Mouse (Mus musculus) A20 (cell line): Measurements from ENCODE around the gene Zswim1.

Experiments
- DNase-seq: peaks from one replicate; pipeline ENCODE4 v3.0.0-alpha.2; 2011; ENCODE audit warnings: low read depth, low spot score

Gene Zswim1

DNA sequence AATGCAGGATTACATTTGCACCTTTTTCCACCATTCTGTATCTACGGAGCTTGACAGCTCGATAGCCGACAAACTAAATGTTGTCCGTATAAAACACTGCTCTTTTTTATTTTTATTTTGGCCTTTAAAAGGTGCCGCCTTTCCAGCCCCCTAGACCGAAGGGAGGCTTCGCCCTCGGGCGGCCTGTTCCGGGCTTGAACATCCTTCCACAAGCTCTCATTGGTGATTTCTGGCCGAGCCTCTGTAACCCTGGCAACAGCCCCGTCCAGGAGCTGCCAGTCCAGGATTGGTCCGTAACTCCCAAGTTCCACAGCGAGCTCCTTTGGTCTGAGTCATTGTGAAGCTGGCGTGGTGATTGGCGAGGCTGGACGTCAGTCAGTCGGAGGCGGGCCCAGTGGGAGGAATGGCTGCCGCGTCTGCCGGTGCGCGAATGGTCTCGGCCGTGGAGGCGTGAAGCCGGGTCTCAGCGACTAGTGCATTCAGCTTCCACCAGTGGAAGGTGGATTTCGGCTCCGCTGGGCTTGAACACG is at the start of gene Zswim1:
Gene Zswim1, plus strand, starts transcription at position 51 of the 530 bp plus-strand sequence.
- peak; percentile 96 for DNase-seq

DNA sequence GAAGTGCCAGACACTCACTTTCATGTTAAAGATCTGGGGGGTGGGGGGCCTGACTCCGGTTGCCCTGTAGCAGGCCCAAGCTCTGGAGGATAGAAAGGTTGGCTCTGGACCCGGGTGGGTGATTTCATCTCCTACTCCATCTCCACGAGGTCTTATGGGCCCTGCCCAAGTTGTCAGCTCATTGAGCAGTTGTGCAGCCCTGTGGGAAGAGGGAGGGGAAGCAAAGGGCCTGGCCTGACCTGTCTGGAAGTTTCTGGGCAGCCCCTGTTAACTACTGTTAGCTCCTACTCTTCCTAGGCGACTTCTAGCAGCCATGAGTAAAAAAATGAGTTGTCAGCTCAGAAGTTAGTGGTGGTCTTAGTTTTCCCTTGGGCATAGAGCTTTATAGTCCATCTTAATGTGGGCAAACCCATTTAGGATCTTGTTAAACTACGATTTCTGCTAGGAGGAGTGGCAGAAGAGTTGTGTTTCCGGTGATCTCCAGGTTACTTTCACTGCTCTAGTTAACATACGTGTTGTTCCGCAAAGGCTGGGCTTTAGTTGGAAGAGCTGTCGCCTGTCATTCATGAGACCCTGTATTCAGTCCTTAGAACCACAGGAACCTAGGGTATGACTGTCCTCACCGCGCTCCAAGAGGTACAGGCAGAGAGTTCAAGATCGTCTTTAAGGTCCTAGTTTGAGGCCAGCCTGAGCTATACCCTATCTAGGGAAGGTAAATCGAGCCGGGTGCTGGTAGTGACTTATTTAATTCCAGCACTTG is 49.1 kb upstream of the Zswim1 start:
- peak; percentile 24 for DNase-seq

DNA sequence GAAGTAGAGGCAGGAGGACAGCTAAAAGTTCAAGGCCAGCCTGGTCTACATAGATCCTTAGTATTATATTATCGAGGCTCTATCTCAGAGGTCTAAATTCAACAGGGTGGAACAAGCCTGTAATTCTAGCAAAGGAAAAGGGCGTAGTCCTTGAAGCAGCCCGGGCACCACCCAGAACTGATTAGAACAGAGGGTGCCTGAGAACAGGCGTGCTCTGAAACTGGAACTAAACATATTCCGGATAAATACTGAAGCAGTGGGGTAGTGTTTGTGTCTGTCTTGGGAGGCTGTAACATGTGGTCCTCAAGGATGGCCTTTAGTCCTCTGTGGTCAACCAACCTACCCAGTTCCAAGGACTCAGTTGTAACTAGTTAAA is 48.5 kb upstream of the Zswim1 start:
- DNase-seq: no peak

- DNase-seq: no peak
Observed at GRCm38 (mm10) chr2:164776130-164776529, 46.4 kb upstream of the Zswim1 start.

GRCm38 (mm10) chr2:164776801-164777200 is 45.7 kb upstream of the Zswim1 start:
- no peak for DNase-seq

DNA sequence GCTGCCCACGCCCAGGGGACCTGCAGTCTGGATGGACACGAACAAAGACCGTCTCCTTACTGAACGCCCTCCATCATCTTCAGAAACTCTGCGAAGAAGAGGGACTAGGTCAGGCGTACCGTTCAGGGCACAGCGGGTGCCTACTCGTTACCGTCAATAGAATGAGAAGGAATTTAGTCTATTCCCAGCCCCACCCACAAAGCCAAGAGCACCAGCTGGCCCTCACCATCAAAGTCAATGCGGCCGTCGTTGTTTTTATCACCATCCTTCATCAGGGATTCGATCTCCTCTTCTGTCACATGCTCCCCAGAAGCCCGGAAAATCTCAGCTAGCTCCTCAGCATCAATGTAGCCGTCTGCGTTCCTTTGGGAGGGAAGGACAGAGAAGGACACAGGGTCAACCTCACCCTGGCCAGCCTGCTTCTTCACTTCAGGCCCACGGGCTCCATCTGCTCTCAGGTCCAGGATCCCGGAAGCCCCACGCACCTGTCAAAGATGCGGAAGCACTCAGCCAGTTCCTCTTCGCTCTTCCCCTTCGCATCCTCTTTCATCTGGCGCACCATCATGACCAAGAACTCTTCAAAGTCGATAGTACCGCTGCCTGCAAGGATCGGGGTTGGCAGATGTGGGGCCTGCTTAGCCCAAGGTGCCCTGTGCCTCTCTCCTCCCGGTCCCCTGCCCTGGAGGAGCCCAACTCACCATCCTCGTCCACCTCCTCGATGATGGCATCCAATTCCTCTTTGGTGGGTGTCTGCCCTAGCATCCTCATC is 45.1 kb upstream of the Zswim1 start:
- DNase-seq: no peak

- no peak for DNase-seq
Observed at GRCm38 (mm10) chr2:164778015-164778287, 44.5 kb upstream of the Zswim1 start.

GRCm38 (mm10) chr2:164778809-164779208 is 43.7 kb upstream of the Zswim1 start:
- DNase-seq: no peak

DNA sequence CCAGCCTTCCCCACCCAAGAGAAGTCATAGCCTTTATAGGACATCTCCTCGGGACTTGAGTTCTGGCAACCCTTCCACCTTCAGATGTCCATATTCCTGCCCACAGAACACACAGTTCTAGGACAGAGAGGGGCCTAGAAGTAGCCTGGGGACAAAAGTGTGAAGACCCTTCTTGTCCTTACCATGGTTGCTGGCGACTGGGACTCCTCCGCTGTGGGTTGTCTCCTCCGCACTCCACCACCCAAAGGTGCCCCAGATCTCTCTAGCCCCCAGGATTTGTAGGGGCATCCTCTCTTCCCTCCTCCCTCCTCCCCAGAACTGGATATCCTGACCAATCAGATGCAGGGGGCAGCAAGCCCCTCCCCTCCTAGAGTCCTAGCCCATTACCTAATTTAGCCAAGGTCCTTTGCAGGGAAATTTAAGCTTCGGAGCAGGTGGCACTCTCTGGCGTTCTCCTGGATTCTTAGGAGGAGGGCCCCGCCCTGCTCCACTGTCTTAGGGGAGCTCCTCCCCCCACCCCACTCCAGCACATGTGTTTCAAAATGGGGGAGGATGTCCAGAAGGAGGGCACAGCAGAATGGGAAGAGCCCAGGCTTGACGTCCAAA is 42.9 kb upstream of the Zswim1 start, which contains the start of gene Tnnc2:
Gene Tnnc2, minus strand, starts transcription at position 487 of the 606 bp plus-strand sequence.
- DNase-seq: no peak

- no peak for DNase-seq
Observed at GRCm38 (mm10) chr2:164781876-164782275, 40.6 kb upstream of the Zswim1 start.

- peak; percentile 80 for DNase-seq
Observed at GRCm38 (mm10) chr2:164783926-164784581, 38.4 kb upstream of the Zswim1 start.

GRCm38 (mm10) chr2:164784869-164785420 is 37.5 kb upstream of the Zswim1 start:
- no peak for DNase-seq

GRCm38 (mm10) chr2:164785481-164786387 is 36.8 kb upstream of the Zswim1 start, which contains the start of gene Snx21:
Gene Snx21 (plus strand): TSS chr2:164785823.
- DNase-seq: peak; percentile 88

- no peak for DNase-seq
Observed at GRCm38 (mm10) chr2:164786388-164786885, 36.0 kb upstream of the Zswim1 start.

GRCm38 (mm10) chr2:164787032-164787431 is 35.5 kb upstream of the Zswim1 start:
- DNase-seq: no peak

- no peak for DNase-seq
Observed at GRCm38 (mm10) chr2:164787779-164788178, 34.7 kb upstream of the Zswim1 start.

DNA sequence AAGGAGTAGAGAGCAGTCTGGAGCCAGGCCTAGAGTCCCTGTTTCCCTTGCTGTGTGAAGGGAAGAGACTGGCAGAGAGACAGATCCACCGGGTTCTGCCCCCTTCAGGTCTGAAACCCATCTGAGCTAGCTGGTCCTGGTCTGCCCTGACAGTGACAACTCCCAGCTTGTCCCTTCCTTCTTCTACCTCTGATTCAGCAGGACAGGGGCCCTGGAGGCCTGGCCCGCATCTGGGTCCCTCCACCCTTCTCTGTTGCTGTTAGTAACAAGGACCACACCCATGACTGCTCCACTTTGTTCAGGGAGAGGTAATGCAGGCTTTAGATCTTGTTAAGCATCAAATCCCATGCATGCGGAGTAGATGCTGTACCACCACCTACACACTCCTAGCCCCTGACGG is 34.1 kb upstream of the Zswim1 start:
- DNase-seq: no peak

GRCm38 (mm10) chr2:164790451-164790850 is 32.0 kb upstream of the Zswim1 start:
- DNase-seq: no peak

GRCm38 (mm10) chr2:164791841-164792261 is 30.6 kb upstream of the Zswim1 start:
- DNase-seq: no peak
